Mouse (Mus musculus) MEL (cell line): Measurements from ENCODE around the gene Aars. TPM values are rescaled to one million over a fixed set of nuclear protein-coding genes. Genes with fewer than 3 reads are reported as not detected.

Experiments
- DNase-seq: peaks from one replicate; pipeline ENCODE4 v3.0.0; 2011; ENCODE audit warnings: low read depth, low spot score
- H3K27ac ChIP-seq: 2 replicates; pipeline ENCODE4 v1.5.1; 2012; ENCODE audit warnings: low read depth, mild to moderate bottlenecking, control low read depth, low read length, moderate library complexity; ENCODE audit not compliant: control insufficient read depth
- H3K27me3 ChIP-seq, 2 experiments: fragments of 150-350 bp in 1 of 2; sonication (generic) in 1 of 2; 2 replicates each; pipeline ENCODE4 v1.6.1; 2012; ENCODE audit warnings: low read length in 2 of 2, mild to moderate bottlenecking in 2 of 2, improper control_type of control experiment in 1 of 2, moderate library complexity in 1 of 2; ENCODE audit not compliant: insufficient read depth in 2 of 2, control insufficient read depth in 1 of 2
- H3K36me3 ChIP-seq, 2 experiments: 2 replicates each; pipeline ENCODE4 v1.6.1; 2012 to 2014; ENCODE audit warnings: low read length in 2 of 2, improper control_type of control experiment in 1 of 2, inconsistent platforms in 1 of 2, mild to moderate bottlenecking in 1 of 2; ENCODE audit not compliant: insufficient read depth in 2 of 2, control insufficient read depth in 1 of 2
- H3K4me1 ChIP-seq, 2 experiments: fragments of 150-350 bp in 1 of 2; sonication (generic) in 1 of 2; 2 replicates each; pipeline ENCODE4 v1.6.1; 2012; ENCODE audit warnings: low read length in 2 of 2, improper control_type of control experiment in 1 of 2, mild to moderate bottlenecking in 1 of 2; ENCODE audit not compliant: insufficient read depth in 2 of 2, control insufficient read depth in 1 of 2
- H3K4me3 ChIP-seq, 2 experiments: fragments of 150-350 bp in 1 of 2; sonication (generic) in 1 of 2; 2 replicates each; pipeline ENCODE4 v1.5.1; 2012; ENCODE audit warnings: low read depth in 2 of 2, low read length in 2 of 2, mild to moderate bottlenecking in 2 of 2, moderate library complexity in 2 of 2, control low read depth in 1 of 2, improper control_type of control experiment in 1 of 2; ENCODE audit not compliant: control insufficient read depth in 1 of 2, insufficient read depth in 1 of 2
- H3K79me2 ChIP-seq: 2 replicates; pipeline ENCODE4 v1.6.1; 2012; ENCODE audit warnings: mild to moderate bottlenecking, low read length, moderate library complexity; ENCODE audit not compliant: control insufficient read depth, poor library complexity, insufficient read depth
- H3K9ac ChIP-seq: 2 replicates; pipeline ENCODE4 v1.6.1; 2012; ENCODE audit warnings: low read depth, mild to moderate bottlenecking, control low read depth, low read length, moderate library complexity; ENCODE audit not compliant: control insufficient read depth, poor library complexity, severe bottlenecking
- H3K9me3 ChIP-seq: fragments of 150-350 bp; sonication (generic); replicated peaks from 2 replicates; pipeline ENCODE4 v1.6.1; 2012; ENCODE audit warnings: mild to moderate bottlenecking, low read length, improper control_type of control experiment, moderate library complexity; ENCODE audit not compliant: insufficient read depth
- BHLHE40 ChIP-seq: IDR thresholded peaks from 2 replicates; pipeline ENCODE4 v1.6.1; 2012; ENCODE audit warnings: low read depth, mild to moderate bottlenecking, inconsistent platforms, low read length, improper control_type of control experiment, borderline replicate concordance
- CHD1 ChIP-seq: IDR thresholded peaks from 2 replicates; pipeline ENCODE4 v1.6.1; 2012; ENCODE audit warnings: low read depth, mild to moderate bottlenecking, inconsistent platforms, low read length, improper control_type of control experiment
- CHD2 ChIP-seq: IDR thresholded peaks from 2 replicates; pipeline ENCODE4 v1.6.1; 2011; ENCODE audit warnings: low read length, improper control_type of control experiment
- CTCF ChIP-seq, 3 experiments: IDR thresholded peaks in 2 of 3; conservative IDR thresholded peaks in 1 of 3; 2 replicates each; pipeline ENCODE4 v1.5.1; 2011 to 2012; ENCODE audit warnings: low read length in 3 of 3, low read depth in 2 of 3, mild to moderate bottlenecking in 2 of 3, improper control_type of control experiment in 1 of 3, inconsistent platforms in 1 of 3, mixed read lengths in 1 of 3, moderate library complexity in 1 of 3; ENCODE audit not compliant: control insufficient read depth in 1 of 3, insufficient read depth in 1 of 3, poor library complexity in 1 of 3, severe bottlenecking in 1 of 3
- E2F4 ChIP-seq: IDR thresholded peaks from 2 replicates; pipeline ENCODE4 v1.6.1; 2011; ENCODE audit warnings: low read depth, low read length, improper control_type of control experiment, borderline replicate concordance
- GABPA ChIP-seq: IDR thresholded peaks from 2 replicates; pipeline ENCODE4 v1.6.1; 2012; ENCODE audit warnings: low read depth, mild to moderate bottlenecking, inconsistent platforms, low read length, improper control_type of control experiment, moderate library complexity
- GATA1 ChIP-seq: IDR thresholded peaks from 2 replicates; pipeline ENCODE4 v1.6.1; 2011; ENCODE audit warnings: low read depth, low read length, improper control_type of control experiment
- MAX ChIP-seq: IDR thresholded peaks from 2 replicates; pipeline ENCODE4 v1.6.1; 2011; ENCODE audit warnings: low read length, improper control_type of control experiment
- NELFE ChIP-seq: IDR thresholded peaks from 2 replicates; pipeline ENCODE4 v1.6.1; 2011; ENCODE audit warnings: low read depth, low read length, improper control_type of control experiment
- POLR2A ChIP-seq, 2 experiments: IDR thresholded peaks; 2 replicates each; pipeline ENCODE4 v1.6.1; 2011 to 2012; ENCODE audit warnings: low read length in 2 of 2, mild to moderate bottlenecking in 2 of 2, control low read depth in 1 of 2, improper control_type of control experiment in 1 of 2, low read depth in 1 of 2, moderate library complexity in 1 of 2; ENCODE audit not compliant: control insufficient read depth in 1 of 2, insufficient read depth in 1 of 2, poor library complexity in 1 of 2
- POLR2AphosphoS2 ChIP-seq: IDR thresholded peaks from 2 replicates; pipeline ENCODE4 v1.6.1; 2011; ENCODE audit warnings: low read length, improper control_type of control experiment
- RAD21 ChIP-seq: IDR thresholded peaks from 2 replicates; pipeline ENCODE4 v1.6.1; 2011; ENCODE audit warnings: mild to moderate bottlenecking, low read depth, low read length, improper control_type of control experiment
- RCOR1 ChIP-seq: IDR thresholded peaks from 2 replicates; pipeline ENCODE4 v1.6.1; 2012; ENCODE audit warnings: low read depth, mild to moderate bottlenecking, inconsistent platforms, low read length, improper control_type of control experiment
- TAL1 ChIP-seq: IDR thresholded peaks from 2 replicates; pipeline ENCODE4 v1.6.1; 2012; ENCODE audit warnings: mild to moderate bottlenecking, inconsistent platforms, low read length, moderate library complexity, mixed read lengths
- USF1 ChIP-seq: IDR thresholded peaks from 2 replicates; pipeline ENCODE4 v1.6.1; 2014; ENCODE audit warnings: low read depth, mild to moderate bottlenecking, inconsistent platforms, low read length, improper control_type of control experiment, moderate library complexity
- ZC3H11A ChIP-seq: IDR thresholded peaks from 2 replicates; pipeline ENCODE4 v1.6.1; 2012; ENCODE audit warnings: low read depth, mild to moderate bottlenecking, inconsistent platforms, low read length, improper control_type of control experiment
- ZNF384 ChIP-seq: IDR thresholded peaks from 2 replicates; pipeline ENCODE4 v1.6.1; 2012; ENCODE audit warnings: low read depth, mild to moderate bottlenecking, inconsistent platforms, low read length, improper control_type of control experiment
- polyA plus RNA-seq, 2 experiments: library from polyadenylated mRNA; stranded (reverse) in 1 of 2; unstranded in 1 of 2; fragments of >175 nt in 1 of 2; fragments of >200 nt in 1 of 2; gene quantifications; 2 replicates each; pipeline versions ENCODE4 v1.2.1 to v1.2.4; 2012; ENCODE audit warnings: low replicate concordance in 2 of 2, low read depth in 1 of 2; ENCODE audit not compliant: insufficient read length in 2 of 2, insufficient read depth in 1 of 2, missing spikeins in 1 of 2
- total RNA-seq: library from RNA; depleted of rRNA; stranded (reverse); fragments of 300-350 nt; gene quantifications from 2 replicates; pipeline ENCODE4 v1.2.3, GENCODE M21; 2012

Gene Aars
- total and polyA plus RNA-seq, 3 experiments: 25.1 to 162 (median 106) TPM

DNA sequence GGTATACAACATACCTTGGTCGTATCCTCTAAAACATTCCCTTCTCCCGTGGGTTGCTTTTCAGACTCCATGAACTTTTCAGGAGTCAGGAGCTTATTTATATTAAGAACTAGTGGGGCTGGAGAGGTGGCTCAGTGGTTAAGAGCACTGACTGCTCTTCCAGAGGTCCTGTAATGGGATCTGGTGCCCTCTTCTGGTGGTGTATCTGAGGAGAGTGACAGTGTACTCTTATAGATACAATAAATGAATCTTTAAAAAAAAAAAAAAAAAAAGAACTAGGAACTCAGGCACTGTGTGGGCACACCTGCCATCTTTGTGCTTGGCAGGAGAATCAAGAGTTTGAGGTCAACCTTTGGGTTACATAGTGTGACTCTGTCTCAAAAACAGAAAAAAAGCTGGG lies 15.8 kb downstream of the Aars start:
- TF ChIP-seq POLR2A (IDR thresholded peaks at IDR 0.05; ENCODE audit: control insufficient read depth in 1 of 2, insufficient read depth in 1 of 2, low read depth in 1 of 2, low read length in 2 of 2, poor library complexity in 1 of 2) (no peak), ZNF384 (peak; percentile 74), CTCF (IDR thresholded peaks at IDR 0.05 in 2 of 3, conservative IDR thresholded peaks at IDR 0.05 in 1 of 3; ENCODE audit: control insufficient read depth in 1 of 3, insufficient read depth in 1 of 3, low read depth in 2 of 3, low read length in 3 of 3, poor library complexity in 1 of 3, severe bottlenecking in 1 of 3) (peak in 1 of 3 experiments; percentile 25; a peak in 1 of 6 replicates), MAX (no peak)
- Histone ChIP-seq H3K4me3 (no peak overlapping the region), H3K27ac (no peak overlapping the region), H3K4me1 (no peaks in the 10 kb centered on the region), H3K9me3 (no peaks in the 10 kb centered on the region), H3K9ac (no peak overlapping the region), H3K27me3 (no peaks in the 10 kb centered on the region), H3K36me3 (peaks cover 0 to 64% of the 10 kb centered on the region in 2 experiments; a peak in 2 of 4 replicates), H3K79me2 (0 out of 2 replicates have a peak, but pooled peaks cover 3% of the 10 kb centered on the region)
- DNase-seq: peak; percentile 45

DNA sequence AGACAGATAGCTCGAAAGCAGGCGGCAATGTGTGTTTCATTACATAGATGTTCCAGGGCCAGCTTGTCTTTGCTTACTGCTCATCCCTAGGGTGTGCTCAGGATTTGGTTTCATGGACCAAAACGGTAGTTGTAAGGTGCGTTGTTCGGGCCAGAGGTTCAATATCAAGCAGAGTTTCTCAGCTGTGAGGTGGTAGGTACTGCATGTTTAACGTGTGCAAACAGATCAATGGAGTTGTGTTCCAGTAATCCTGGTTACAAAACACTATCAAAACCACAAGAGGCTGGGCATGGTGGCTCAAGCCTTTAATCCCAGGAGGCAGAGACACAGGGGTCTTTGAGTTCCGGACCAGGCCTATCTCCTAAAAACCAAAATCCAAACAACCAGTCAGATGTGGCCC lies 16.2 kb downstream of the Aars start:
- Histone ChIP-seq H3K36me3 (peaks cover 0 to 61% of the 10 kb centered on the region in 2 experiments; a peak in 2 of 4 replicates), H3K79me2 (0 out of 2 replicates have a peak, but pooled peaks cover 3% of the 10 kb centered on the region), H3K4me1 (no peaks in the 10 kb centered on the region), H3K27me3 (no peaks in the 10 kb centered on the region), H3K4me3 (no peak overlapping the region), H3K27ac (no peak overlapping the region), H3K9ac (no peak overlapping the region), H3K9me3 (no peaks in the 10 kb centered on the region)
- no peak for DNase-seq
- TF ChIP-seq CHD1 (no peak), NELFE (no peak), E2F4 (no peak), BHLHE40 (no peak), POLR2AphosphoS2 (no peak), RAD21 (no peak), RCOR1 (no peak), ZC3H11A (no peak), GATA1 (no peak), USF1 (no peak), CHD2 (no peak), TAL1 (no peak)

- H3K9ac ChIP-seq: no peak overlapping the region
- no peaks in the 10 kb centered on the region for H3K9me3 ChIP-seq
- DNase-seq: no peak
- H3K4me1 ChIP-seq: peaks cover 3 to 13% of the 10 kb centered on the region in 2 experiments
- no peak overlapping the region for H3K27ac ChIP-seq
- H3K27me3 ChIP-seq: no peaks in the 10 kb centered on the region
- peaks cover 22% of the 10 kb centered on the region for H3K79me2 ChIP-seq
- no peak overlapping the region for H3K4me3 ChIP-seq
- peaks cover 15 to 20% of the 10 kb centered on the region in 2 experiments for H3K36me3 ChIP-seq
- TF ChIP-seq CTCF (IDR thresholded peaks at IDR 0.05 in 2 of 3, conservative IDR thresholded peaks at IDR 0.05 in 1 of 3; ENCODE audit: control insufficient read depth in 1 of 3, insufficient read depth in 1 of 3, low read depth in 2 of 3, low read length in 3 of 3, poor library complexity in 1 of 3, severe bottlenecking in 1 of 3) (peak in 1 of 3 experiments; percentile 11; a peak in 1 of 6 replicates), GABPA (no peak)
These were observed 21.0 kb downstream of the Aars start for GRCm38 (mm10) chr8:111053827-111054518.
